Comparison of ENCODE assay signal across 31 mouse cellular contexts in genomic region chr3:52531686-52532351, GRCm38 (mm10).
DNase-seq lines count a peak whose midpoint lies in the region; ATAC-seq and TF ChIP-seq lines count a peak whose summit lies in the region.
"Had no signal": no experiment of that assay in that cellular context is flagged by ENCODE, and none has a peak within 500 bp of the region (broad histone marks: within the 10 kb centered on the region; RNA-seq: fewer than 3 reads in every experiment).

No protein-coding gene starts in this region.

- H3K9me3 ChIP-seq in midbrain, embryonic 11.5 days (ENCODE audit: control insufficient read depth, low read length) = no peaks in the 10 kb centered on the region
- no peaks in the 10 kb centered on the region for H3K9me3 ChIP-seq in midbrain, embryonic 16.5 days (replicated peaks; ENCODE audit: control insufficient read depth, low read length, poor library complexity, severe bottlenecking)
- H3K9me3 ChIP-seq in forebrain, embryonic 14.5 days (replicated peaks; ENCODE audit: control insufficient read depth, low read length) = no peaks in the 10 kb centered on the region
- H3K9me3 ChIP-seq: forebrain, embryonic 13.5 days; heart, embryonic 13.5 days; liver, embryonic 13.5 days; stomach, embryonic 15.5 days had no signal

- H3K4me3 ChIP-seq in gastrocnemius, adult 2 months = peak overlapping the region; percentile 11; the same call in 1 of the 2 replicates
- no peak overlapping the region for H3K4me3 ChIP-seq in midbrain, embryonic 11.5 days (ENCODE audit: low read depth, low read length)
- H3K4me3 ChIP-seq in midbrain, embryonic 16.5 days (ENCODE audit: low read depth, low read length) = no peak overlapping the region
- H3K4me3 ChIP-seq in forebrain, embryonic 14.5 days (ENCODE audit: low read depth, low read length) = no peak overlapping the region
- H3K4me3 ChIP-seq: forebrain, embryonic 13.5 days; heart, adult 2 months; heart, embryonic 13.5 days; layer of hippocampus, adult 2 months; left cerebral cortex, adult 2 months; liver, embryonic 13.5 days; megakaryocyte, embryonic 14.5 days; stomach, embryonic 15.5 days had no signal

- intact Hi-C loops in gastrocnemius, adult 2 months (cut with DNase I) = loop anchor here (2.0 kb wide), 1 partner anchor 71 kb away; no protein-coding TSS in a partner anchor

- no peak for DNase-seq in gastrocnemius, adult 2 months
- no peak for DNase-seq in gastrocnemius, postnatal 25 days
- peak; percentile 49 for DNase-seq in midbrain, embryonic 11.5 days (ENCODE audit: low spot score, missing footprints)
- peak; percentile 25 for DNase-seq in retina, postnatal 1 day
- no peak for DNase-seq in retina, embryonic 14.5 days (ENCODE audit: low spot score)
- DNase-seq in left cerebral cortex, adult 8-10 months (ENCODE audit: low spot score in 2 of 2) = no peak
- DNase-seq in forebrain, embryonic 14.5 days (ENCODE audit: low spot score) = no peak
- DNase-seq: adrenal gland, postnatal 14 days; cerebellum, adult 11 months; cerebellum, adult 9-10 months; cerebellum, postnatal 36 days; gastrocnemius, postnatal 36 days; heart, adult 2 months; heart, postnatal 10 days; kidney, adult 2 months; kidney, postnatal 36 days; left cerebral cortex, postnatal 4 days; liver, embryonic 13.5 days; lung, adult 18-20 months; lung, postnatal 4 days; right cerebral cortex, postnatal 25 days; thymus, adult 18-20 months; thymus, postnatal 25 days had no signal

- ATAC-seq in midbrain, embryonic 11.5 days (ENCODE audit: low FRiP score) = no peak
- no peak for ATAC-seq in midbrain, embryonic 16.5 days
- no peak for ATAC-seq in forebrain, embryonic 14.5 days
- ATAC-seq: forebrain, embryonic 13.5 days; lung, postnatal 0 days had no signal

- no peak overlapping the region for H3K9ac ChIP-seq in midbrain, embryonic 11.5 days (ENCODE audit: low read length)
- H3K9ac ChIP-seq in midbrain, embryonic 16.5 days (ENCODE audit: low read depth, low read length) = no peak overlapping the region
- H3K9ac ChIP-seq in forebrain, embryonic 14.5 days (ENCODE audit: low read length) = no peak overlapping the region
- H3K9ac ChIP-seq: forebrain, embryonic 13.5 days; heart, embryonic 13.5 days; liver, embryonic 13.5 days; stomach, embryonic 15.5 days had no signal

- no peaks in the 10 kb centered on the region for H3K27me3 ChIP-seq in midbrain, embryonic 11.5 days (ENCODE audit: control insufficient read depth, insufficient read depth, low read length)
- no peaks in the 10 kb centered on the region for H3K27me3 ChIP-seq in midbrain, embryonic 16.5 days (ENCODE audit: control insufficient read depth, insufficient read depth, low read depth, low read length)
- H3K27me3 ChIP-seq in forebrain, embryonic 14.5 days (replicated peaks; ENCODE audit: control insufficient read depth, insufficient read depth, low read length) = no peaks in the 10 kb centered on the region
- H3K27me3 ChIP-seq: heart, embryonic 13.5 days; liver, embryonic 13.5 days; stomach, embryonic 15.5 days had no signal

- 83% methylated on average over 8 of the region's 8 CpGs for WGBS in midbrain, embryonic 11.5 days
- WGBS in midbrain, embryonic 16.5 days = 70% methylated on average over 8 of the region's 8 CpGs
- WGBS in forebrain, embryonic 14.5 days = 81% methylated on average over 8 of the region's 8 CpGs

- H3K27ac ChIP-seq in gastrocnemius, adult 2 months = peak overlapping the region; percentile 81
- H3K27ac ChIP-seq in midbrain, embryonic 11.5 days (ENCODE audit: low read depth, low read length) = no peak overlapping the region
- no peak overlapping the region for H3K27ac ChIP-seq in midbrain, embryonic 16.5 days (ENCODE audit: low read length)
- H3K27ac ChIP-seq in forebrain, embryonic 14.5 days (ENCODE audit: low read depth, low read length) = no peak overlapping the region
- H3K27ac ChIP-seq: forebrain, embryonic 13.5 days; heart, adult 2 months; heart, embryonic 13.5 days; layer of hippocampus, adult 2 months; left cerebral cortex, adult 2 months; liver, embryonic 13.5 days; stomach, embryonic 15.5 days had no signal

- no peak for TF ChIP-seq CTCF in gastrocnemius, adult 2 months (IDR thresholded peaks at IDR 0.05)

- H3K36me3 ChIP-seq in midbrain, embryonic 11.5 days (ENCODE audit: control insufficient read depth, insufficient read depth, low read length) = no peaks in the 10 kb centered on the region
- no peaks in the 10 kb centered on the region for H3K36me3 ChIP-seq in midbrain, embryonic 16.5 days (ENCODE audit: control insufficient read depth, insufficient read depth, low read length)
- no peaks in the 10 kb centered on the region for H3K36me3 ChIP-seq in forebrain, embryonic 14.5 days (ENCODE audit: control insufficient read depth, insufficient read depth, low read length)
- H3K36me3 ChIP-seq: heart, embryonic 13.5 days; liver, embryonic 13.5 days; stomach, embryonic 15.5 days had no signal

- no peak overlapping the region for H3K4me2 ChIP-seq in midbrain, embryonic 11.5 days
- no peak overlapping the region for H3K4me2 ChIP-seq in midbrain, embryonic 16.5 days (ENCODE audit: low read length)
- H3K4me2 ChIP-seq in forebrain, embryonic 14.5 days (ENCODE audit: low read length) = no peak overlapping the region
- H3K4me2 ChIP-seq: forebrain, embryonic 13.5 days; heart, embryonic 13.5 days; liver, embryonic 13.5 days; stomach, embryonic 15.5 days had no signal

- no peaks in the 10 kb centered on the region for H3K4me1 ChIP-seq in midbrain, embryonic 11.5 days (ENCODE audit: control insufficient read depth, insufficient read depth, low read length)
- H3K4me1 ChIP-seq in midbrain, embryonic 16.5 days (ENCODE audit: control insufficient read depth, insufficient read depth, low read length) = no peaks in the 10 kb centered on the region; the same call in 1 of the 2 replicates
- peaks cover 5% of the 10 kb centered on the region for H3K4me1 ChIP-seq in forebrain, embryonic 14.5 days (ENCODE audit: control insufficient read depth, insufficient read depth, low read length)
- H3K4me1 ChIP-seq: heart, embryonic 13.5 days; liver, embryonic 13.5 days; megakaryocyte, embryonic 14.5 days had no signal

Comparison
In these comparisons a context has a peak if more than half of its experiments do, and no peak if none do; other contexts are left out.
1. DNase-seq: peak in midbrain, embryonic 11.5 days (single experiment) and retina, postnatal 1 day (single experiment); none in gastrocnemius, adult 2 months (single experiment), gastrocnemius, postnatal 25 days (single experiment), retina, embryonic 14.5 days (single experiment), left cerebral cortex, adult 8-10 months (0 of 2) and forebrain, embryonic 14.5 days (single experiment).